Mouse (Mus musculus) stomach, embryonic 16.5 days (tissue): ENCODE results near the gene Terf2. TPM values are rescaled to one million over a fixed set of nuclear protein-coding genes. Genes with fewer than 3 reads are reported as not detected.

Experiments
- ATAC-seq: fragments of 200-750 bp; cut with Nextera tagmentation; 2 replicates; pipeline ENCODE4 v1.8.0; 2017; ENCODE audit warnings: moderate number of reproducible peaks, moderate TSS enrichment; ENCODE audit not compliant: insufficient read depth, low FRiP score
- H3K27ac ChIP-seq: fragments of 300-500 bp; sonication (generic); 2 replicates; pipeline ENCODE4 v1.5.1; 2014; ENCODE audit warnings: low read length
- H3K27me3 ChIP-seq: fragments of 300-500 bp; sonication (generic); 2 replicates; pipeline ENCODE4 v1.6.1; 2014; ENCODE audit warnings: low read length, control low read depth, mixed read lengths; ENCODE audit not compliant: control insufficient read depth, insufficient read depth
- H3K36me3 ChIP-seq: fragments of 300-500 bp; sonication (generic); 2 replicates; pipeline ENCODE4 v1.6.1; 2014; ENCODE audit warnings: low read length; ENCODE audit not compliant: control insufficient read depth, insufficient read depth
- H3K4me1 ChIP-seq: fragments of 300-500 bp; sonication (generic); 2 replicates; pipeline ENCODE4 v1.6.1; 2014; ENCODE audit warnings: low read length, control low read depth, mixed read lengths; ENCODE audit not compliant: control insufficient read depth, insufficient read depth
- H3K4me2 ChIP-seq: fragments of 300-500 bp; sonication (generic); 2 replicates; pipeline ENCODE4 v1.6.1; 2014; ENCODE audit warnings: low read depth, low read length, mixed read lengths
- H3K4me3 ChIP-seq: fragments of 300-500 bp; sonication (generic); replicated peaks from 2 replicates; pipeline ENCODE4 v1.5.1; 2014; ENCODE audit warnings: mild to moderate bottlenecking, low read length
- H3K9ac ChIP-seq: fragments of 300-500 bp; sonication (generic); 2 replicates; pipeline ENCODE4 v1.6.1; 2014; ENCODE audit warnings: low read length
- H3K9me3 ChIP-seq: fragments of 300-500 bp; sonication (generic); replicated peaks from 2 replicates; pipeline ENCODE4 v1.6.1; 2016; ENCODE audit warnings: low read length, control low read depth; ENCODE audit not compliant: control insufficient read depth
- WGBS: fragments of 180-500 bp; shearing (Covaris S2); extraction: QIAGEN DNeasy Blood & Tissue Kit; methylation state at CpG from one replicate; pipeline ENCODE4 v1.1.7; 2014; 5-methylcytosine and 5-hydroxymethylcytosine counted together
- polyA plus RNA-seq: library from polyadenylated mRNA; unstranded; fragments of >200 nt; fragmentation: Nextera tagmentation; extraction: Ambion mirVana; gene quantifications from 2 replicates; pipeline ENCODE4 v1.2.1, GENCODE M21; 2015

Terf2 gene
- polyA plus RNA-seq = 13.1 and 14.0 TPM in 2 replicates

GRCm38 (mm10) chr8:107096366-107097036 lies at the start of gene Terf2:
Terf2 (minus strand) TSS chr8:107096547.
- no peaks in the 10 kb centered on the region for H3K9me3 ChIP-seq
- peak within 1 kb of the TSS; percentile 95 for H3K4me3 ChIP-seq
- 4% methylated on average over 39 of the region's 39 CpGs for WGBS

GRCm38 (mm10) chr8:107143501-107143900 lies 47.2 kb upstream of the Terf2 start:
- 56% methylated on average over 4 of the region's 4 CpGs for WGBS
- Histone ChIP-seq H3K9ac (no peak overlapping the region), H3K27ac (no peak overlapping the region), H3K36me3 (no peaks in the 10 kb centered on the region), H3K27me3 (no peaks in the 10 kb centered on the region), H3K4me3 (no peak overlapping the region), H3K9me3 (no peaks in the 10 kb centered on the region), H3K4me1 (peaks cover 6% of the 10 kb centered on the region; the same call in 1 of the 2 replicates), H3K4me2 (no peak overlapping the region)
- no peak for ATAC-seq

More at GRCm38 (mm10) chr8:107096366-107097036, at the start of gene Terf2:
- Histone ChIP-seq H3K9ac (peak within 1 kb of the TSS; percentile 90), H3K27me3 (no peaks in the 10 kb centered on the region), H3K27ac (peak within 1 kb of the TSS; percentile 97), H3K4me2 (peak within 1 kb of the TSS; percentile 70), H3K4me1 (peaks cover 20% of the 10 kb centered on the region), H3K36me3 (0 out of 2 replicates have a peak, but pooled peaks cover 6% of the 10 kb centered on the region)
- peak; percentile 95 for ATAC-seq

DNA sequence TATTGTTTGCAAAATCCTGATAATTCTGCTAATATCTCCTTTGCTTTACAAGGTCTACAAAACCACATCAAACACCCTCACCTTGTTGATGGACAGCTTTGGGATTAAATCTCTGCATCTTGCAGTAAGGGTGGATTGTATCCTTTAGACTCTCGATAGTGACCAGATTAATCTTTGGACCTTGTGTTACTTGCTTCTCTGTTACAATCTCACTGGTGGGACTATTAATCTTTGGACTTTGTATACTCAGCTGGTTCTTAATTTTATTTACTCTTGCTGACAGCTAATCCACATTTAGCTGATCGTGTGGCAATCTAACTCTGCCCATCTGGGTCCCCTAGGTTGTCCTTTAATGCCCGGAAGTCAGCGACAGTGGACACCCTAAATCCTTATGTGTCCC lies 46.2 kb upstream of the Terf2 start:
- no peak overlapping the region for H3K4me2 ChIP-seq
- no peak; the same call in 1 of the 2 replicates for ATAC-seq
- H3K9ac ChIP-seq = no peak overlapping the region
- no peak overlapping the region for H3K27ac ChIP-seq
- 56% methylated on average over 4 of the region's 4 CpGs for WGBS
- H3K9me3 ChIP-seq = no peaks in the 10 kb centered on the region
- peaks cover 6% of the 10 kb centered on the region; the same call in 1 of the 2 replicates for H3K4me1 ChIP-seq
- H3K4me3 ChIP-seq = no peak overlapping the region
- H3K36me3 ChIP-seq = no peaks in the 10 kb centered on the region
- no peaks in the 10 kb centered on the region for H3K27me3 ChIP-seq

DNA sequence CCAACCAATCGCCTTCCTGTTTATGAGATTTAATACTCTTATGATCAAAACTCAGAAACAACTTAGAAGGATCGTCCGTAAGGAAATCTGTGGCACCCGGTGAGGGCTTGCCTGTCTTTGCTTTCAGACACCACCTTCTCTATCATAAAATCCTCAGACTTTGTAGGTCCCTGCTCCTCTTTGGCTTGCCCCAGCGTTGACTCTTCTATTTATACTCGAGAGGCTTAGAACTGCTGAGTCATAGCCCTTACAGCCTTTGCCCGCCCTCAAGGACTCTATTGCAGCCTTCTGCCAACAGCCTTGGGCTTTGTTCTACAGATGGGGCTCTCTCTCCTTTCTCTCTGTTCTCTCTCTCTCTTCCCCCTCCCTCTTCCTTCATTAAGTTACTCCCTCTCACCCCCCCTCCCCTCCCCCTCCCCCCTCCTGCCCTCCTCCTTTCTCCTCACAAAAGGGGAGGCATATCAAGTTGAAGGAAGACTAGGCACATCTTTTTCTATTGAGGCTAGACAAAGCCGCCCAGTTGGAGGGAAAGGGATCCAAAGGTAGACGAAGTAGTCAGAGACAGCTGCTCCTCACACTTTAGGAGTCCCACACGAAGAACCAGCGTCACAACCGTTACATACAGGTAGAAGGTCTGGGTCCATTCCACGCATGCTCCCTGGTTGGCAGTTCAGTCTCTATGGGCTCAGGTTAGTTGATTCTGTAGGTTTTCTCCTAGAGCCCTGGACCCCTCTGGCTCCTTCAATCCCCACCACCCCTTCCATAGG lies 43.5 kb upstream of the Terf2 start:
- peaks cover 6% of the 10 kb centered on the region; the same call in 1 of the 2 replicates for H3K4me1 ChIP-seq
- no peaks in the 10 kb centered on the region for H3K36me3 ChIP-seq
- 50% methylated on average over 13 of the region's 13 CpGs for WGBS
- no peak overlapping the region for H3K4me3 ChIP-seq
- no peaks in the 10 kb centered on the region for H3K9me3 ChIP-seq
- 0 out of 2 replicates have a peak overlapping the region, but pooled peaks have one; percentile 38 for H3K27ac ChIP-seq
- H3K27me3 ChIP-seq = no peaks in the 10 kb centered on the region
- peak; percentile 80; the same call in 1 of the 2 replicates for ATAC-seq
- H3K9ac ChIP-seq = no peak overlapping the region
- H3K4me2 ChIP-seq = no peak overlapping the region

DNA sequence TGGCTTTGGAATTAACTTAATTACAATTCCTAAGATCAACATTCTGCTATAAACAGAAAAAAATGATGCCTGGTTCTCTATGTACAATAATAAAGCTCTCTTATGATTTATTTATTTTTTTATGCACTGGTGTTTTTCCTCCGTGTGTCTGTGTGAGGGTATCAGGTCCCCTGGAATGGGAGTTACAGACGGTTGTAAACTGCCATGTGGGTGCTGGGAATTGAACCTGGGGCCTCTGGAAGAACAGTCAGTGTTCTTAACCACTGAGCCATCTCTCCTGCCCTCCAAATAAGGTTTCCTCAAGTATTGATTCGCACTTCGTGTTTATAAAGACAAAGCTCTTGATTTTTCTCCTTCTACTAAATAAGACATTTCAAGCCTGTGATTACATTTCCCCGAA lies 42.0 kb upstream of the Terf2 start:
- no peak for ATAC-seq
- H3K4me3 ChIP-seq = no peak overlapping the region
- no peaks in the 10 kb centered on the region for H3K36me3 ChIP-seq
- H3K4me1 ChIP-seq = peaks cover 12% of the 10 kb centered on the region; the same call in 1 of the 2 replicates
- no peak overlapping the region for H3K27ac ChIP-seq
- H3K4me2 ChIP-seq = no peak overlapping the region
- no peaks in the 10 kb centered on the region for H3K9me3 ChIP-seq
- no peaks in the 10 kb centered on the region for H3K27me3 ChIP-seq
- no peak overlapping the region for H3K9ac ChIP-seq
- 70% methylated on average over 5 of the region's 5 CpGs for WGBS

GRCm38 (mm10) chr8:107137591-107137990 lies 41.2 kb upstream of the Terf2 start:
- Histone ChIP-seq H3K27ac (no peak overlapping the region), H3K27me3 (no peaks in the 10 kb centered on the region), H3K36me3 (no peaks in the 10 kb centered on the region), H3K9ac (no peak overlapping the region), H3K4me2 (no peak overlapping the region), H3K4me1 (peaks cover 12% of the 10 kb centered on the region; the same call in 1 of the 2 replicates), H3K4me3 (no peak overlapping the region), H3K9me3 (no peaks in the 10 kb centered on the region)
- no peak for ATAC-seq
- WGBS = 87% methylated on average over 6 of the region's 6 CpGs

DNA sequence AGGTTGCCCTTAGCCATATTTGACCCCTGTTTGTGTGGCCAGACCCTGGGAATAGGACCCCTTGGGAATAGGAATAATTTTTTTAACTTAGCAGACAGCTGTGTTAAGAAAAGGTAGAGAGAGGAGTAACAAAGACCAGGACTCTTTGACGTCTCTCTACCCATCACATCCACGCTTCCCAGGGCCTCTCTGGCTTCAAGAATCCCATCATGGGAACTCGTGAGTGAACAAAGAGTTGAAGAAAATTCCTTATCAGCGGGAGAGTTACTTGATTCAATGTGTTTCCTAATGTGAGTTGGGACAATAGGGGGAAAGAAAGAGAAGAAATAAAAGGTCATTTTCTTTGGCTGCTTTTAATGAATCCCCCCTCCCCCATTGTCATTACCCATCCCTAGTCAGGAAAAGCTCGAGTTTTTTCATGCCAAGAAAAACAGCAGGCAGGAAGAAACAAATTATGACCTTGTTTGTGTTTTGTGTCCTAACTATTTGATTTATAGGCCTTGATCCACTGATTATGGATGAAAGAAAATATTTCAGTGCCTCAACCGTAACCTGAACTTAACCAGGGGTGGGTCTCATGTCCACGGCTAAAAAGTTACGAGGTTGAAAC lies 39.8 kb upstream of the Terf2 start:
- H3K27ac ChIP-seq = no peak overlapping the region

GRCm38 (mm10) chr8:107133881-107134280 lies 37.5 kb upstream of the Terf2 start:
- no peaks in the 10 kb centered on the region for H3K36me3 ChIP-seq
- H3K9me3 ChIP-seq = no peaks in the 10 kb centered on the region
- no peak overlapping the region for H3K4me2 ChIP-seq
- WGBS = 55% methylated on average over 6 of the region's 6 CpGs
- peak overlapping the region; percentile 48; the same call in 1 of the 2 replicates for H3K27ac ChIP-seq
- H3K9ac ChIP-seq = no peak overlapping the region
- peak; percentile 73; the same call in 1 of the 2 replicates for ATAC-seq
- no peak overlapping the region for H3K4me3 ChIP-seq
- H3K4me1 ChIP-seq = peaks cover 16% of the 10 kb centered on the region
- H3K27me3 ChIP-seq = no peaks in the 10 kb centered on the region

More for the DNA sequence above, 39.8 kb upstream of the Terf2 start:
- no peaks in the 10 kb centered on the region for H3K36me3 ChIP-seq
- H3K4me3 ChIP-seq = no peak overlapping the region
- H3K4me2 ChIP-seq = no peak overlapping the region
- peaks cover 12% of the 10 kb centered on the region; the same call in 1 of the 2 replicates for H3K4me1 ChIP-seq
- WGBS = 59% methylated on average over 8 of the region's 8 CpGs
- no peaks in the 10 kb centered on the region for H3K9me3 ChIP-seq
- no peaks in the 10 kb centered on the region for H3K27me3 ChIP-seq
- no peak for ATAC-seq
- no peak overlapping the region for H3K9ac ChIP-seq
